Comparison of ENCODE assay signal across 8 mouse cellular contexts in genomic region chr15:101479007-101479665, GRCm38 (mm10). TPM values are rescaled to one million over a fixed set of nuclear protein-coding genes. Genes with fewer than 3 reads are reported as not detected.
A peak's percentile ranks its signal among the peaks of the same experiment; 100 is the strongest.
DNase-seq lines count a peak whose midpoint lies in the region; ATAC-seq lines count a peak whose summit lies in the region.
"Had no signal": no experiment of that assay in that cellular context is flagged by ENCODE, and none has a peak within 500 bp of the region (broad histone marks: within the 10 kb centered on the region; RNA-seq: fewer than 3 reads in every experiment).

No protein-coding gene starts in this region.

- no peak overlapping the region for H3K27ac ChIP-seq in heart, embryonic 10.5 days
- H3K27ac ChIP-seq in limb, embryonic 13.5 days, result no peak overlapping the region
- H3K27ac ChIP-seq in midbrain, embryonic 12.5 days (replicated peaks), result no peak overlapping the region
- H3K27ac ChIP-seq in stomach, embryonic 16.5 days (ENCODE audit: low read length), result no peak overlapping the region

- 7% methylated on average over 31 of the region's 31 CpGs for WGBS in heart, embryonic 10.5 days
- WGBS in limb, embryonic 13.5 days, result 7% methylated on average over 31 of the region's 31 CpGs
- 8% methylated on average over 31 of the region's 31 CpGs for WGBS in midbrain, embryonic 12.5 days
- WGBS in stomach, embryonic 16.5 days, result 7% methylated on average over 31 of the region's 31 CpGs

- peak; percentile 74 for DNase-seq in adrenal gland, postnatal 14 days
- peak; percentile 71 for DNase-seq in embryo, embryonic 10.5 days (ENCODE audit: low spot score)
- no peak for DNase-seq in heart, embryonic 10.5 days (ENCODE audit: low spot score)
- DNase-seq in kidney, adult 9 months, result peak; percentile 20

- H3K27me3 ChIP-seq in heart, embryonic 10.5 days (ENCODE audit: insufficient read depth, poor library complexity, severe bottlenecking), result peaks cover 71% of the 10 kb centered on the region
- H3K27me3 ChIP-seq in limb, embryonic 13.5 days, result peaks cover 39% of the 10 kb centered on the region
- peaks cover 17% of the 10 kb centered on the region for H3K27me3 ChIP-seq in midbrain, embryonic 12.5 days
- 0 out of 2 replicates have a peak, but pooled peaks cover 4% of the 10 kb centered on the region for H3K27me3 ChIP-seq in stomach, embryonic 16.5 days (ENCODE audit: control insufficient read depth, insufficient read depth, low read length)

- H3K9ac ChIP-seq in limb, embryonic 13.5 days, result peak overlapping the region; percentile 40; the same call in 1 of the 2 replicates
- H3K9ac ChIP-seq in midbrain, embryonic 12.5 days (replicated peaks), result peak overlapping the region; percentile 24
- H3K9ac ChIP-seq in stomach, embryonic 16.5 days (ENCODE audit: low read length), result peak overlapping the region; percentile 42; the same call in 1 of the 2 replicates

- no peaks in the 10 kb centered on the region for H3K9me3 ChIP-seq in heart, embryonic 10.5 days
- H3K9me3 ChIP-seq in limb, embryonic 13.5 days, result no peaks in the 10 kb centered on the region
- H3K9me3 ChIP-seq in midbrain, embryonic 12.5 days, result no peaks in the 10 kb centered on the region
- H3K9me3 ChIP-seq in stomach, embryonic 16.5 days (replicated peaks; ENCODE audit: control insufficient read depth, low read length), result no peaks in the 10 kb centered on the region

- peak overlapping the region; percentile 60 for H3K4me2 ChIP-seq in limb, embryonic 13.5 days (replicated peaks)
- H3K4me2 ChIP-seq in midbrain, embryonic 12.5 days (replicated peaks), result peak overlapping the region; percentile 69
- peak overlapping the region; percentile 57 for H3K4me2 ChIP-seq in stomach, embryonic 16.5 days (ENCODE audit: low read depth, low read length)

- peak overlapping the region; percentile 49 for H3K4me3 ChIP-seq in heart, embryonic 10.5 days
- H3K4me3 ChIP-seq in limb, embryonic 13.5 days, result peak overlapping the region; percentile 33
- H3K4me3 ChIP-seq in midbrain, embryonic 12.5 days, result peak overlapping the region; percentile 36
- H3K4me3 ChIP-seq in stomach, embryonic 16.5 days (replicated peaks; ENCODE audit: low read length), result peak overlapping the region; percentile 38

- H3K4me1 ChIP-seq in heart, embryonic 10.5 days, result peaks cover 6% of the 10 kb centered on the region
- peaks cover 10% of the 10 kb centered on the region for H3K4me1 ChIP-seq in limb, embryonic 13.5 days
- peaks cover 12% of the 10 kb centered on the region for H3K4me1 ChIP-seq in midbrain, embryonic 12.5 days
- H3K4me1 ChIP-seq in stomach, embryonic 16.5 days (ENCODE audit: control insufficient read depth, insufficient read depth, low read length), result peaks cover 3% of the 10 kb centered on the region; the same call in 1 of the 2 replicates

- H3K36me3 ChIP-seq in heart, embryonic 10.5 days, result no peaks in the 10 kb centered on the region
- H3K36me3 ChIP-seq in limb, embryonic 13.5 days, result no peaks in the 10 kb centered on the region
- H3K36me3 ChIP-seq in midbrain, embryonic 12.5 days, result no peaks in the 10 kb centered on the region
- no peaks in the 10 kb centered on the region for H3K36me3 ChIP-seq in stomach, embryonic 16.5 days (ENCODE audit: control insufficient read depth, insufficient read depth, low read length)

- ATAC-seq in limb, embryonic 13.5 days (ENCODE audit: low FRiP score, low read depth), result no peak
- no peak for ATAC-seq in midbrain, embryonic 12.5 days (ENCODE audit: low FRiP score, low read depth)
- peak; percentile 49; the same call in 1 of the 2 replicates for ATAC-seq in stomach, embryonic 16.5 days (ENCODE audit: insufficient read depth, low FRiP score)

RNA-seq across cellular contexts. Expression of gene Krt86, which starts 5.9 kb away (rescaled TPM):
- total RNA-seq in adrenal gland, postnatal 14 days (2021), result not detected in 2 replicates
- not detected in 2 replicates for polyA plus RNA-seq in heart, embryonic 10.5 days (2016; fragmentation: Nextera tagmentation; extraction: Ambion mirVana)
- polyA plus RNA-seq in limb, embryonic 13.5 days (2015; fragmentation: Nextera tagmentation; extraction: Ambion mirVana), result not detected in 2 replicates
- not detected in 2 replicates for polyA plus RNA-seq in midbrain, embryonic 12.5 days (2016; fragmentation: Nextera tagmentation; extraction: Ambion mirVana)
- not detected in 2 replicates for polyA plus RNA-seq in stomach, embryonic 16.5 days (2015; fragmentation: Nextera tagmentation; extraction: Ambion mirVana)

RNA-seq across cellular contexts. Expression of gene Krt83, which starts 12.2 kb away (rescaled TPM):
- not detected in 2 replicates for total RNA-seq in adrenal gland, postnatal 14 days (2021)
- not detected in 2 replicates for polyA plus RNA-seq in heart, embryonic 10.5 days (2016; fragmentation: Nextera tagmentation; extraction: Ambion mirVana)
- not detected in 2 replicates for polyA plus RNA-seq in limb, embryonic 13.5 days (2015; fragmentation: Nextera tagmentation; extraction: Ambion mirVana)
- polyA plus RNA-seq in midbrain, embryonic 12.5 days (2016; fragmentation: Nextera tagmentation; extraction: Ambion mirVana), result not detected in 2 replicates
- not detected in 2 replicates for polyA plus RNA-seq in stomach, embryonic 16.5 days (2015; fragmentation: Nextera tagmentation; extraction: Ambion mirVana)
- polyA plus RNA-seq: frontal cortex, adult 2 months had no signal

RNA-seq across cellular contexts. Expression of gene Krt81, which starts 15.6 kb away (rescaled TPM):
- not detected in 2 replicates for total RNA-seq in adrenal gland, postnatal 14 days (2021)
- not detected in 2 replicates for polyA plus RNA-seq in heart, embryonic 10.5 days (2016; fragmentation: Nextera tagmentation; extraction: Ambion mirVana)
- not detected in 2 replicates for polyA plus RNA-seq in limb, embryonic 13.5 days (2015; fragmentation: Nextera tagmentation; extraction: Ambion mirVana)
- polyA plus RNA-seq in midbrain, embryonic 12.5 days (2016; fragmentation: Nextera tagmentation; extraction: Ambion mirVana), result not detected in 2 replicates
- not detected in 2 replicates for polyA plus RNA-seq in stomach, embryonic 16.5 days (2015; fragmentation: Nextera tagmentation; extraction: Ambion mirVana)
- polyA plus RNA-seq: frontal cortex, adult 2 months had no signal

RNA-seq across cellular contexts. Expression of gene Krt88, which starts 31.6 kb away (rescaled TPM):
- not detected in 2 replicates for total RNA-seq in adrenal gland, postnatal 14 days (2021)
- not detected in 2 replicates for polyA plus RNA-seq in heart, embryonic 10.5 days (2016; fragmentation: Nextera tagmentation; extraction: Ambion mirVana)
- not detected in 2 replicates for polyA plus RNA-seq in limb, embryonic 13.5 days (2015; fragmentation: Nextera tagmentation; extraction: Ambion mirVana)
- not detected in 2 replicates for polyA plus RNA-seq in midbrain, embryonic 12.5 days (2016; fragmentation: Nextera tagmentation; extraction: Ambion mirVana)
- 0.15 TPM in 1 of 2 replicates, not detected in the other for polyA plus RNA-seq in stomach, embryonic 16.5 days (2015; fragmentation: Nextera tagmentation; extraction: Ambion mirVana)
- polyA plus RNA-seq: frontal cortex, adult 2 months had no signal

RNA-seq across cellular contexts. Expression of gene Gm49425, which starts 37.9 kb away (rescaled TPM):
- total RNA-seq in adrenal gland, postnatal 14 days (2021), result not detected in 2 replicates
- polyA plus RNA-seq in heart, embryonic 10.5 days (2016; fragmentation: Nextera tagmentation; extraction: Ambion mirVana), result not detected in 2 replicates
- polyA plus RNA-seq in limb, embryonic 13.5 days (2015; fragmentation: Nextera tagmentation; extraction: Ambion mirVana), result 0.50 TPM in 1 of 2 replicates, not detected in the other
- not detected in 2 replicates for polyA plus RNA-seq in midbrain, embryonic 12.5 days (2016; fragmentation: Nextera tagmentation; extraction: Ambion mirVana)
- not detected in 2 replicates for polyA plus RNA-seq in stomach, embryonic 16.5 days (2015; fragmentation: Nextera tagmentation; extraction: Ambion mirVana)
- polyA plus RNA-seq: frontal cortex, adult 2 months had no signal
